Mouse (Mus musculus) liver, adult 2 months (tissue): ENCODE results near the gene Ahcyl1.

Source experiments
- CTCF ChIP-seq: fragments of 200-500 bp; IDR thresholded peaks from 2 replicates; pipeline ENCODE4 v1.5.1; 2011; ENCODE audit warnings: low read depth, low read length, control low read depth
- POLR2A ChIP-seq: fragments of 200-500 bp; IDR thresholded peaks from 2 replicates; pipeline ENCODE4 v1.6.1; 2011; ENCODE audit warnings: low read length, control low read depth; ENCODE audit not compliant: insufficient read depth; ENCODE audit errors: extremely low read depth

GRCm38 (mm10) chr3:107733329-107733728, 37.0 kb upstream of the Ahcyl1 start:
- no peak for TF ChIP-seq CTCF
- TF ChIP-seq POLR2A = no peak
